Mouse (Mus musculus): ENCODE results near the gene Sacs. TPM values are rescaled to one million over a fixed set of nuclear protein-coding genes. Genes with fewer than 3 reads are reported as not detected.

The Sacs gene
- polyA plus RNA-seq, 1 experiment = 13.3 TPM

DNA sequence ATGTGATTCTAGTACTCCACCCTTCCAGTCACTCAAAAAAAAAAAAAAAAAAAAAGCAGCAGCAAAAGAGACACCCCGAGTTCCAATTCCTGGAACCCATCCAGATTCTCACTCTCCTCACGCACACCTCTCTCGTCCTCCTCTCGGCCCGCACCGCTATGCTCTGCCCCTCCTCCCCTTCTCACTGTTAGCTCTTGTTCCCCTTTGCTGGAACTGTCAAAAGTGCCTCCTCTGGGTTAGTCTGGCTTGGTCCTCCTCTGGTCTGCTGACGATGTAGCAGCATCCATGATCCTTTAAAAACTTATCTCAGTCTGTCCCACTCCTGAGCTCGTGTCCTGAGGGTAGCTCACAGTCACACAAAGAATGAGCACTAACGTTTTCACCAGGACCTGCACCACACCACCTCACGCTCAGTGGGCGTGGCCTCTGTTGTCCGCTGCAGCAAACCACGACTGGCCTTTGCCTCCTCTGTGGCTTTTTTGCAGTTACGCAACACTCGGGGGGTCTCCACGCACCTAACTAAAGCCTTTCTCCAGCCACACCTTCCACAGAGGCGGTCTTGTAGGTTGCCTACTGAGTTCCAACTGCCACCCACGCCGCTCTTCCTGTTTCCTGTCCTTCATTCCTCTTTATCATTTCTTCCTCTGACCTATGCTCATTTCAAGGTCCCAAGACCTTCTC lies 150.5 kb downstream of the Sacs start:
- H3K27ac ChIP-seq (ENCODE audit: insufficient read depth, low read length) = no peak overlapping the region
- no peaks in the 10 kb centered on the region for H3K4me1 ChIP-seq (ENCODE audit: control insufficient read depth, insufficient read depth, low read length)
- no peak overlapping the region for H3K9ac ChIP-seq (ENCODE audit: low read depth, poor library complexity, severe bottlenecking)
- peaks cover 4% of the 10 kb centered on the region; the same call in 1 of the 2 replicates for H3K9me3 ChIP-seq (replicated peaks; ENCODE audit: control insufficient read depth, insufficient read depth, low read length, poor library complexity, severe bottlenecking)
- H3K36me3 ChIP-seq (ENCODE audit: control insufficient read depth, insufficient read depth, low read length, poor library complexity, severe bottlenecking) = no peaks in the 10 kb centered on the region
- H3K27me3 ChIP-seq (ENCODE audit: control insufficient read depth, insufficient read depth, low read length, poor library complexity, severe bottlenecking) = no peaks in the 10 kb centered on the region
- TF ChIP-seq POLR2A (IDR thresholded peaks at IDR 0.05; ENCODE audit: insufficient read depth, low read length) = no peak
- TF ChIP-seq CTCF (IDR thresholded peaks at IDR 0.05; ENCODE audit: low read depth, low read length) = no peak
- no peak for TF ChIP-seq EP300 (IDR thresholded peaks at IDR 0.05; ENCODE audit: insufficient read depth, low read depth, low read length)
- no peak overlapping the region for H3K4me3 ChIP-seq (ENCODE audit: low read depth, low read length)

Other genes with a start within 250 kb of the Sacs start
- gene Tnfrsf19, start 92.0 kb upstream of the Sacs start, polyA plus RNA-seq (2011; ENCODE audit: insufficient read depth, insufficient read length, low read depth, missing spikeins) = 11.7 and 12.4 TPM in 2 replicates
- gene Sgcg, start 120.0 kb downstream of the Sacs start, polyA plus RNA-seq (2011; ENCODE audit: insufficient read depth, insufficient read length, low read depth, missing spikeins) = not detected in 2 replicates
- not detected in 2 replicates for gene Arl11, start 171.3 kb downstream of the Sacs start, polyA plus RNA-seq (2011; ENCODE audit: insufficient read depth, insufficient read length, low read depth, missing spikeins)
- gene Ebpl, start 222.0 kb downstream of the Sacs start, polyA plus RNA-seq (2011; ENCODE audit: insufficient read depth, insufficient read length, low read depth, missing spikeins) = 10.2 and 10.8 TPM in 2 replicates